Mouse (Mus musculus): ENCODE measurements around the gene Gys1.
"Not testable (repeated sequence)": the region's sequence is repeated elsewhere in the genome, so short reads cannot be mapped to it uniquely, and the experiment has no call there.

Gys1 gene

DNA sequence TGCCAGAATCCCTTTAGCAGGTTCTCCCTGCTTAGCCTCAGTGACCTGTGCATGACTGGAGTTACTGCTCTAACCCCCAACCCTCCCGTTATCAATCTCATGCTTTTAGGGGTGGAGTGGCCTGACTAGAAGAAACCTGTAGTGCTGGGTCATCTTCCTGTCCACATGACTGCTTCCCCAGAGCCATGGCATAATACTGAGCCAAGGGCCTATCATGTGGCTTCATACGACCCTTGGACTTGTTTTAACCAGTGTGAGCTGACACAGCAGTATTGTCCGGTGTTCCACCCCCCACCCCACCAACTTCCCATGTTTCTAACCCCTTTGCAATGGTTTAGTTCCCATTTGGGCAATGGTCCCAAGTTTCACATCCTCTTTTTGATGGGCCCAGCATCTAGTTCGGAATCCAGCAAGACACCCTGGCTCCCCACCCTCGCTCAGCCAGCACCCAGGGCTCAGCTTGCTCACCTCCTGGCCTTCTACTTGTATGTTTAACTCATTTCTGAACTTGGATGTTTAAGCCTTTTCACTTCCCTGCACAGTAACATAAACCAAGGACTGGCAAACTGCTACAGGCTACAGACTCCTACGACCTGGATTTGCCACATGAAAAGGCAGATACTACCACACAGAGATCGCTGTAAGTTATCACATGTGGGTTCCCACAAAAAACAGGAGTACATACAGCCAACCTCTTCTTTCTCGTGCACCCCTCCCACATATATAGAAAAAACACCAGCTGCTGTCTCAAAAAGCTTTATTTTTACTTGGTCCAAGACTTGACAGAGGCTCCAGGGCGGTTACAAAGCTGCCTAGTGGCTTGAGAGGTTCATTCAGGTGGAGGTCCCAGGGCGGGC, 22.8 kb downstream of the Gys1 start:
- peak; percentile 89 for DNase-seq (ENCODE audit: low read depth)

DNA sequence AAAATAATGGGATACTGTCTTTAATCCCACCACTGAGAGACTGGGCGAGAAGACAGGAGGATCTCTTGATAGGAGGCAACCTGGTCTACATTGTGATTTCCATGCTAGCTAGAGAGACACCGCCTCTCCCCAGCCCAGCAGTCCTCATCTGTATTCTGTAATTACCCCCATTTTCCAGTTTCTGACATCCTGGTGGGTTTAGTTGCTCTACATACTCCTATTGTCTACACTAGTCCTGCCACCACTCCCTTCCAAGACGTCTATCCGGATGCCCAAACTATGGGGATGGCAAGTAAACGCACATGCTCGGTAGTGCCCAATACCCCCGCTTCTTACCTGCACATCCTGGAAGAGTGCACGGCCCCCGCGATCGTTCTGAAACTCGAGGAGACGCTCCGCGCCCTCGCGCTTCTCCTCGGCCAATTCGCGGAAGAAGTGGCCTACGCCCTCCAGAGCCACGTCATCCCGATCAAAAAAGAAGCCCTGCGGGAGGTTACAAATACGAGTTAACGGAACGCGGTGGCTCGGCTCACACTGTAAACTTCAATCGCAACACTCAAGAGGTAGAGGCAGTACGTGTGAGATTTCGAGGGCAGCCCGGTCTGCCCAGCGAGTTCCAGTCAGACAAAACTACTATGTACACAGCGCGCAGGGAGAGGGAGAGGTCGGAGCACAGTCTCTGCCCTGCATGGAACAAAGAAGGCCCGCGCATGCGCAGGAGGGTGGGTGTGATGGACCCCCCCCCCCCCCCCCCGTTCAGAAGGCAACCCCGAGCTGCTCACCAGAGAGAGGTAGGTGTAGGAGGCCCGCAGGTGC, 24.3 kb downstream of the Gys1 start:
- DNase-seq (ENCODE audit: low read depth): peak; percentile 83

DNA sequence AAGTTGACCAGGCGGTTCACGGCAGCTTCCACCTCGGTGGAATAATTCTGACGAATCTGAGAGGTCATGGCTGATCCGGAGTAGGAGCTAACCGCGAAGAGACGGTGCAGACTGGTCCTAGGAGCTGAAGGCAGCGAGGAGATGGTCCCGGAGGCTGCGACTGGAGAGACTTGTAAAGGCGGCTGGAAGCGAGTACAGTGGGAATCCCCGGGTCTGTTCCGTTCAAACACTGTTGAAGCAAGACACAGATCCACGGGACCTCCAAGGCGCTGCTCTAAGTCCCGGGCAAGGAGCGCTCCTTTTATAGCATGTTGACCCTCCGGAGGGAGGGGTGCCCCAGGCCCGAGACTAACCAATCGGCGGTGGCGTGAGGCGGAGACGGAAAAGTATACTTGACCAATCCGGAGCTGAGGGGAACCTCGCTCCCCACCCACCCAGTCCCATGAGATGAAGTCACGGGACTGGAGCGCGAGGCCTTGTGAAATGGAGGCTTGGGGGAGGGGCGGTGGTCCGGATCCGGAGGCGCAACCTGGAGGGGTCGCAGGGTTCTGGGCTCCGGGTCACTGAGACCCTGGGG, 25.0 kb downstream of the Gys1 start, which contains the start of gene Ftl1:
Ftl1 (minus strand) TSS at position 321 of the 577 bp plus-strand sequence.
- DNase-seq (ENCODE audit: low read depth): peak; percentile 99

DNA sequence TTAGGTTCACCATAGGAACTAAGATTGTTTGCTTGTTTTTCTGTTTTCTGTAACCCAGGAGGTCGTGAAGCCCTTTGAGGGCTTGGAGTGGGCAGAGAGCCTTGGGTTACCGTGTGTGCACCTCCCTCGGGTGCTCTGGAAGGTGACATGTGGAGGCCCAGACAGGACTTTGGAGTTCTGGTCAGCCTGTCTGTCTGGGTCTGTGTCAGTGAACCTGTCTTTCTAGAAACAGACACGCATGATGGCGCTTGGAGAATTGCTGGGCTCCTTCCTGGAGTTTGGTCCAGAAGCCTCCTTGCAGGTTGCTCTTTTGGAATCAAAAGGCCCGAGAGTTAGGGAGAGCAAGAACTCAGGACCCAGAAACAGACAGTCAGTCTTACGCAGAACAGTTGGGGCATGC, 25.7 kb downstream of the Gys1 start:
- DNase-seq (ENCODE audit: low read depth): no peak

DNA sequence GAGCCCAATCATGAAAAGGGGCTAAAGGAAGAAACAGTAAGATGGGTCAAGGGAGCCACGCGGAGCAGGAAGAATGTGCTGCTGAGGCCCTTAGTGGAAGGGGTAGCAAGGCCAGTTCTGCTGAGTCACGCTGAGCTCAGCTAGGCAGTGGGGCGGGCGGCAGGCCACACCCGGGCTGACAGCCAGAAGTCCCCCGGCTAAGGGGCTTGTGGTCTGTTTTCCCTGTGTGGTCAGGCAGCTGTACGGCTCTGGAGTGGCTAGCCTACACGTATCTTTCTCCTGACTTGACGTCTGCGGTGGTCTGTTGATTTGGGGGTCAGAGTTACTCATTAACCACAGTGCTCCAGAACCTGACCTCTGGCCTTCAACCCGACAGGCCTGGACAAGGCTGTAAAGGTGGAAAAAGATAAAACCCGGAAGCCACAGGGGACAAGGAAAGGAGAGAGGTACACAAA, 26.2 kb downstream of the Gys1 start:
- peak; percentile 99 for DNase-seq (ENCODE audit: low read depth)

DNA sequence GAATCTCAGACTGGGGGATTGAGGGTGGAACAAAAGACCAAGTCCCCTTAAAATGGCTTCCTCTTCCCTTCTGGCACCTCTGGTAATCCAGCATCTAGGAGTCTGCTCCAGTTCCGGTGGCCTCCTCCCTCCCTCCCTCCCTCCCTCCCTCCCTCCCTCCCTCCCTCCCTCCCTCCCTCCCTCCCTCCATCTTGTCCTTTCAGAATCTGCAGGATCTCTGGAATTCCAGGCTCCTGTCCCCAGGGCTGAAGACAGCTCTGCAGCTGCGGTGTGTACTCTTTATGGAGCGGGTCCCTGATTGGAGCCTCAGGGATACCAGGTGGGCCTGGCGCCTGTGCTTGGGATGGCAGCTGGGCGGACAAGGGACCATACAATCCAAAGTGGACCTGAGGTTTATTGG, 26.7 kb downstream of the Gys1 start:
- no peak for DNase-seq (ENCODE audit: low read depth)

DNA sequence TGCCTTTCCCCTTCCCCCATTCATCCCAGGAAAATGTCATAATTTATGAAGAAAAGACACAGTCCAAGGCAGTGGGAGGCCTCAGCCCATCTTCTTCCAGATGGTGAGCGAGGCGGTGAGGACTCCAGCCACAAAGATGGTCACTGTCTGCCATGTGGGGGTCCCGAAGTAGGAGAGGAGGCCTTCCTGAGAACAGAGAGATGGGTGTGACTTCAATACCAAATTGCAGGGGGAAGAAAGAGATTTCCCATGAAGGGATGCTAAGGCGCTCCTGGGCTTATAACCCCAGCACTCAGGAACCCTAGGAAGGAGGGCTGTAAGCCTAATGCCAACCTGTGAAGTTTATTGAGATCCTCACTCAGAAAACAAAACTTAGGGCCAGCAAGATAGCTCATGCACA, 27.1 kb downstream of the Gys1 start:
- DNase-seq (ENCODE audit: low read depth): no peak

DNA sequence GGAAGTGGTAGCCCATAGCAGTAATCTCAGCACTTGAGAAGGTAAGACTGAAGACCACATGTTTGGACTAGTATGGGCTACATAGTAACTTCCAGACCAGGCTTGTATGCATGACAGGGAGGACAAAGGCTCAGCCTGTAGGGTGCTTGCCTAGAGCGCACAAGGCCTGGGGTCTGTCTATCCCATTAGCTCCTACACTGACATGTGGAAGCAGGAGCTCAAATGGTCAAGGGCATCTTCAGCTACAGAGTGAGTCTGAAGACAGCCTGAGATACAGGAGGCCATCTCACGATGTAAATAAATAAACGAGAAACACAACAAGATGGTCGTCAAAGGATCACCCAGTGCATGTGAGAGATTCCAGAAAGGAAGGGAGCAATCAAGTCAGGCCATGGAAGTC, 27.7 kb downstream of the Gys1 start:
- no peak for DNase-seq (ENCODE audit: low read depth)

DNA sequence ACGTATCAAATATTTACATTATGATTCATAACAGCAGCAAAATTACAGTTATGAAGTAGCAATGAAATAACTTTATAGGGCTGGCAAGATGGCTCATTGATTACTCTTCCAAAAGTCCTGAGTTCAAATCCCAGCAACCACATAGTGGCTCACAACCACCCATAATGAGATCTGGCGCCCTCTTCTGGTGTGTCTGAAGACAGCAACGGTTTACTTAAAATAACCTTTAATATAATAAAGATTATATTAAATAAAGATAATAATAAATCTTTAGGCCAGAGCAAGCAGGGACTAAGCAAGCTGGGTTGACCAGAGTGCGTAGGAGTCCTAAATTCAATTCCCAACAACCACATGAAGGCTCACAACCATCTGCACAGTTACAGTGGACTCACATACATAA, 28.2 kb downstream of the Gys1 start:
- not testable (repeated sequence) for DNase-seq (ENCODE audit: low read depth)

DNA sequence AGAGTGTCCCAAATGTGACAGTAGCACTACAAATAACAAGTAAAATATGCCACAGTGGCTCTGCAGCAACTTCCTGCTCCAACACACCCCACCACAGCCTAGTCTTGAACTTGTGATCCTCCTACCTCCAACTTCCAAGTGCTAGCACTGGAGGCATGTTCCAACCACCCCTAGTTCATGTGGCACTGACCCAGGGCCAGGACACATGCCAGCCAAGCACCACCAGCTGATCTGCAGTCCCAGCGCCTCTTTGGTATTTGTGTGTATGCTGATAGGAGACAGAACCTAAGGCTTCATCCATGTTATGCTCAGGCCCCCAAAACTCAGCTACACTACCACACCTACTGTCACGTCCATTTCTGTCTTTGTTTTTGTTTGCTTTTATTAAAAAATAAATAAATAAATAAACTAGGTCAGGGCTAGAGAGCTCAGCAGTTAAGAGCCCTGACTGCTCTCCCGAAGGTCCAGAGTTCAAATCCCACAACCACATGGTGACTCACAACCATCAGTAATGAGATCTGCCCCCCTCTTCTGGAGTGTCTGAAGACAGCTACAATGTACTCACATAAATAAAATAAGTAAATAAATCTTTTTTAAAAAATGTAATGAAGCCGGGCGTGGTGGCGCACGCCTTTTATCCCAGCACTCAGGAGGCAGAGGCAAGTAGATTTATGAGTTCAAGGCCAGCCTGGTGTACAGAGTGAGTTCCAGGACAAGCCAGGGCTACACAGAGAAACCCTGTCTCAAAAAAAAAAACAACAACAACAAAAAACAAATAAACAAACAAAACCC, 29.5 kb downstream of the Gys1 start:
- no peak for DNase-seq (ENCODE audit: low read depth)

DNA sequence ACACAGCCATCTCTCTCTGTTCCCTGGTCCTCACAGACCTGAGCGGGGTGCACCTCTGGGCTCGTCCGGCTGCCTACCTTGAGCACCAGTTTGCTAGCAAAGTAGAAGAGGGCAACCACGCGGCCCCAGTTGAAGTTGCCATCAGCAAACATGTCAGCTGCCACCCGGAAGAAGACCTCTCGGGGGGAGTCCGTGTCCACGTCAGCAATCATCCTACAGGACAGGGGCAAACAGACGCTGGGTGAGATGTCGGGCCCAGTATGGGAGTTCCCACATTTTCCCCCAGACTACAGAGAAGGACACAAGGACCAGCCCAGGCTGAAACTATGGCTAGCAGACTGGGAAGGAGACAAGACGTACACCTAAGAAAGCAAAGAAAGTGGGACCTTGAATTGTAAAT, 30.5 kb downstream of the Gys1 start:
- no peak for DNase-seq (ENCODE audit: low read depth)

DNA sequence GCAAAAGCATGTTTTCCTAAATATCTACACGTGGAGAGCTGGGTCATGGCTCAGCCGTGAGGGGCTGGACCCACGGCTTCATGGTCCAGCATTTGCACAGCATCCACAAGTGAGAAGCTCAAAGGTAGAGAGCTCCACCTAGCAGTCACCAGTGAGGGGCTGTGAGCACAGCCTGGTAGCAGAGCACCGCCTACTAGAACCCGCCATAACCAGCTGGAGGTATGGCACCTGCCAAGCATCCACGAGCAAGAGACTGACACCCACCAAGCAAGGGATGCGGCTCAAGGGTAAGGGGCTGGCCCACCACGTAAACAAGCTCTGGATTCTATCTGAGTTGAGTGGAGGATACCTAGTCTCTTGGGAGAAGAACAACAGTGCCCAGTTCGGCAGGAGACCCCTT, 30.9 kb downstream of the Gys1 start:
- peak; percentile 69 for DNase-seq (ENCODE audit: low read depth)

DNA sequence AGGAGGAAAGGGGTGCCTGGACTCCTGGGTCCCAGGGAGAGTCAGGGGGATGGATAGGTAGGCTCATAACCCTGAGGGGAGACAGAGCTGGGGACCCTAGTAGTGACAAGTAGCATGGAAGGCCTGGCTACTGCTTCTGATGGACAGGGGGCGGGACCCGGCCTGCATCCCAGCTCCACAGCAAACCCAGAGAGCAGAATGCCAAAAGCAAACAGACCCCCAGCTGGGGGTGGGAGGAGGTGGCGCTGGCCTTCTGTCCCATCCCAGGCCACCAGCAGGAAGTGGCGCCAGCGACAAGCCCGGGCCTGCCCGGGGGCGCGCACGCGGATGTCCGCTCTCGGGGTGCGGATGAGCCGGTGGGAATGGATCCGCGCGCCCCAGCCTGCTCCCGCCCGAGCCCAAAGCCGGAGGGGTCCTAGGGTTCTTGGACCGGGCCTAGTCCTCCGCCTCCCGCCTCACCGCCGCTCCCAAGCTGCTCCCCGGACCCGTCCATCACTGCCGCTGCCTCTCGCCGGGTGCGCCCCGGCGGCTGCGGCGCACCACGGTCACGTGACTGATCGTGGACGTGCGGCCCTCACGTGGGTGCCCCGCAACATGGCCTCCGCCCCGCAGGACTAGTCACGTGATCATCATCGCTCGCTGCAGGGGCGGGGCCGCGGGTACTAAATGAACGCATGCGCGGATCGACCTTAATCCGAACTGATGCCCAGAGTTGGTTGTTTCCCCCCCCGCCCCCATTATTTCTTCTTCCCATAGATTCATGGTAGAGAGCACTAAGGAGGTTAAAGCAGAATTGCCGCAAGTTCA, 31.8 kb downstream of the Gys1 start, which contains the start of gene Bax:
Bax (minus strand) TSS at position 616 of the 807 bp plus-strand sequence.
- DNase-seq (ENCODE audit: low read depth): peak; percentile 96

DNA sequence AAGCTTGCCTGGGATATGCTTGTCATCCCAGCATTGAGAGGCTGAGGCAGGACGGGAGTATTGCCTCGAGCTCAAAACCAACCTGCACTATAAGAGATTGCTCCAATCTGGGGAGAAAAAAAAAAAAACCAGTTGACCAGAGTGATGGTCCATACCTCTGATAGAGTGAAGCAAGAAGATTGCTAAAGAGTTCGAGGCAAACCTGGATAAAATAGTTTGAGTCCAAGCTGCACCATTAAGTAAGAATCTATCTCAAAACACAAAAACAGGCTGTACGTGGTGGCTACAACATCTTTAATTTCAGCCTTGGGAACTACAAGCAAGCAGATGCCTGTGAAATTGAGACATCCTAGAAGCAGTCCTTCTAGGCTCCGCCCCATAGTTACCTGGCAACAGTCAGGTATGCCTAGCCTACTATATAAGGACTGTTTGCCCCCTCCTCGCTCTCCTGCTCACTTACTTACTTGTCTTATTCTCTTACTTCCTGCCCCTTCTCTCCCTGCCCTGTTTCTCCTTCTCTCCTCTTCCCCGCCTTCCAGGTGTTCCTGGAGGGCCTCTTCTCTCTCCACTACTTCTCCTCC, 32.5 kb downstream of the Gys1 start:
- no peak for DNase-seq (ENCODE audit: low read depth)

DNA sequence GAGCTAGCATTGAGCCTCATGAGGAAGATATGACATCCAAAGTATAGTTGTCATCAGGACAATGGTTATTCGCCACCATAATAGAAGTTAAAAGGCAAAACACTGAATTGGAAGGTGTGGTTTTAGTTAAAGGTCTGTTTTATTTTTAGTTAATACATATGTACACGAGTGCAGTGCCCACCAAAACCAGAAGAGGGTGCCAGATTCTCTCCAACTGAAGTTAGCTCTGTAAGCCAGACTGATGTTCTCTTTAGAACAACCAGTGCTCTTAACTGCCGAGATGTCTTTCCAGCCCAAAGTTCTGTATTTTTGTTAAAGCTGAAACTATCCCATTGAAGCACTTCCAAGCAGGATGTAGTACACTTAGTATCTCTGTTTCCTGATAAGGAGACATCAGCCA, 36.2 kb downstream of the Gys1 start:
- DNase-seq (ENCODE audit: low read depth): peak; percentile 85

DNA sequence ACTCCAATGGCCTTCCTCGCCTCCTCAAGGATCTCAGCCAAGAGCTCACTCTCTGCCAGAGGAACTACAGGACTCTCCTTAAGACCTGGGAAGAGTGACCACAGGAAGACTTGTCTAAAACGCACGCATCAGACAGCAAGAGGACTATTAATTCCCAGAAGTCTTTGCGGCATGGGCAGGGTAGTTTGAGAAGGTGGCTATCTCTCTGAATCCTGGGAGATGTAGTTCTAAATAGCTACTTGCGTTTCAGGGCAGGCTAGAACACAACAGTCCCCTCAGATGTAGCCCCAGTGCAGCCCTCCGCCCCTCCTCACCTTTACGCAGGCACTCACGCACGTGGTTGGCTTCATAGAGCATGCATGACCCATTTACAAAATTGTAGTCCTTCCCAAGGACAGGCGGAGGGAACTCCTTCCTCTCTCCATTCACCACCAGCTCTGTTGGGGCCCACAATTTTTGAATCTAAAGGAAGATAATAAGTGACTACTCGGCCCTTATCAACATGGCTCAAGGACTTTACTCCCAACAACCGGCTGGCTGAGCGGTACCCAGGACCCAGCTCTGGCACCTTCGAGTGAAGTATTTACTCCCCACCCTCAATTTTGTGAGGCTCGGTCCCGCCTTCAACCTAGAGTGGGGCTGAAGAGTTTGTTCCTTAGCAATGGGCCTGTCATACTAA, 40.8 kb downstream of the Gys1 start:
- DNase-seq (ENCODE audit: low read depth): peak; percentile 88

DNA sequence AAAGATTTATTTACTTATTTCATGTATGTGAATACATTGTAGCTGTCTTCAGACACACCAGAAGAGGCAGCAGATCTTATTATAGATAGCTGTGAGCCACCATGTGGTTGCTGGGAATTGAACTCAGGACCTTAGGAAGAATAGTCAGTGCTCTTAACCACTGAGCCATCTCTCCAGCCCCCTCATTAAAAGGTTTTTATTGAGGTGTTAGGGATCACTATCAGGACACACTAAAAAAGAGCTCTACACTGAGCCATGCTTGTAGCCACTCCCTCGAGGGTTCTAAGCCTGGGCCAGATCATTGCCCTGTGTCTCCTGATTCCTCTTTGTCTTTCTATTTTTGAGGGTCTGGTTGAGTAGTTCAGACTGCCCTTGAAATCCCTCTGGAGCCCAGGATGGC, 41.8 kb downstream of the Gys1 start:
- no peak for DNase-seq (ENCODE audit: low read depth)

DNA sequence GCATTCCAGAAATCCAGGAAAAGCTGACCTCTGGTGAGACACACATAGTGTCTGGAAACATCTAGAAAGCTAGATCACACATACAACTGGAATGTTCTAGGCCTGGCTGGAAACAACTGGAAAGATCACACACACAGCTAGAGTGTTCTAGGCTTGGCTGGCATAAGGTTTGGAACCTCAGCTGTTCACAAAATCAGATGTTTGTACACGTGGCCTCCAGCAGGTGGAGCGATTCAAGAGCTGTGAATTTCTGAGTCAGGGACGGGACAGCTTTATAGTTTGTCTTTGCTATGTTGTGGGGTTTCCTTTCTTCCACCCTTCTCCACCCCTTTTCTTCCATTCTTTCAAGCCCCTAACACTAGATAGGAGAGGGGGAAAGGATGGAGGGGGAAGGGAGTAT, 42.4 kb downstream of the Gys1 start:
- peak; percentile 82 for DNase-seq (ENCODE audit: low read depth)

DNA sequence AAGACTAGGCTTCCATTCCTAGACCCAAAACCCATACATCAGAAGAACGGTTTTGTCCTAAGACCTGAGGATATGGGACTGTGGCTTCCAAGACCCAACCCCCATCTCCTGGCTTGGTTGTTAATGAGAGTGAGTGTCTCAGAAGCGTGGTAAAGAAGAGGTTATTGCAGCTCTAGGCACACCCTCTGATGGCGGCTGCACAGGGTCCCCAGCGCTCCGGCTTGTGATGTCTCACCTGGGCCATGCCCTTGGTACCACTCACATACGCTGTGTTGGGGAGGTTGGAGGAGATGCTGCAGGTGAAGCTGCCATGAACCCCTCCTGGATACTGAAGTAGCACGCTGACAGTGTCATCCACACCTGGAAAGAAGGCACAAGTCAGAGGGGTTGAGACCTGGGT, 44.1 kb downstream of the Gys1 start:
- no peak for DNase-seq (ENCODE audit: low read depth)

DNA sequence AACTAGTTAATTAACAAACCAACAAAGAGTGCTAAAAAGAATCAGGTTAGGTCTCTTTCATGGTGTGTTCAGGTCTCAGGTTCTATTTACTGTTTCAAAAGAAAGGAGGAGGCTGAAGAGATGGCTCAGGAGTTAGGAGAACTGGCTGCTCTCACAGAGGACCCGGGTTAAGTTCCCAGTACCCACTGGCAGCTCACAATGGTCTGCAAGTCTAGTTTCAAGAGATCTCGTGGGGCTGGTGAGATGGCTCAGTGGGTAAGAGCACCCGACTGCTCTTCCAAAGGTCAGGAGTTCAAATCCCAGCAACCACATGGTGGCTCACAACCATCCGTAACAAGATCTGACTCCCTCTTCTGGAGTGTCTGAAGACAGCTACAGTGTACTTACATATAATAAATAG, 45.7 kb downstream of the Gys1 start:
- DNase-seq (ENCODE audit: low read depth): not testable (repeated sequence)

Data from 416B (cell line).